Mouse (Mus musculus) ES-E14 (cell line): ENCODE measurements around the gene Fosb. TPM values are rescaled to one million over a fixed set of nuclear protein-coding genes. Genes with fewer than 3 reads are reported as not detected.

Experiments
- DNase-seq: peaks from one replicate; pipeline ENCODE4 v3.0.0-alpha.2; 2013; ENCODE audit warnings: low read depth, low spot score
- H3K27ac ChIP-seq: 2 replicates; pipeline ENCODE4 v1.5.1; 2012; ENCODE audit warnings: low read depth, mild to moderate bottlenecking, low read length, moderate library complexity, mixed read lengths; ENCODE audit not compliant: poor library complexity, insufficient read depth, severe bottlenecking
- H3K36me3 ChIP-seq: 2 replicates; pipeline ENCODE4 v1.6.1; 2012; ENCODE audit warnings: mild to moderate bottlenecking, low read length, moderate library complexity, mixed read lengths; ENCODE audit not compliant: control insufficient read depth, poor library complexity, insufficient read depth, severe bottlenecking
- H3K4me1 ChIP-seq, 2 experiments: fragments of 150-350 bp in 1 of 2; sonication (generic) in 1 of 2; 2 replicates each; pipeline ENCODE4 v1.6.1; 2012; ENCODE audit warnings: low read length in 2 of 2, mild to moderate bottlenecking in 1 of 2, mixed read lengths in 1 of 2; ENCODE audit not compliant: control insufficient read depth in 2 of 2, insufficient read depth in 2 of 2, poor library complexity in 1 of 2
- H3K4me3 ChIP-seq, 2 experiments: fragments of 150-350 bp in 1 of 2; sonication (generic) in 1 of 2; 2 replicates each; pipeline ENCODE4 v1.5.1; 2012; ENCODE audit warnings: low read length in 2 of 2, low read depth in 1 of 2, mild to moderate bottlenecking in 1 of 2, mixed read lengths in 1 of 2; ENCODE audit not compliant: insufficient read depth in 1 of 2, poor library complexity in 1 of 2, severe bottlenecking in 1 of 2
- H3K9ac ChIP-seq: 2 replicates; pipeline ENCODE4 v1.6.1; 2012; ENCODE audit warnings: low read depth, mild to moderate bottlenecking, low read length, mixed read lengths; ENCODE audit not compliant: poor library complexity, insufficient read depth, severe bottlenecking
- H3K9me3 ChIP-seq: fragments of 150-350 bp; sonication (generic); 2 replicates; pipeline ENCODE4 v1.6.1; 2012; ENCODE audit warnings: low read depth, mild to moderate bottlenecking, low read length; ENCODE audit not compliant: control insufficient read depth, insufficient read depth
- CHD2 ChIP-seq: IDR thresholded peaks from 2 replicates; pipeline ENCODE4 v1.6.1; 2014; ENCODE audit warnings: mild to moderate bottlenecking, low read depth, low read length, inconsistent platforms
- HCFC1 ChIP-seq: IDR thresholded peaks from 2 replicates; pipeline ENCODE4 v1.6.1; 2012; ENCODE audit warnings: low read length, inconsistent platforms, borderline replicate concordance; ENCODE audit not compliant: insufficient read depth
- MAFK ChIP-seq: IDR thresholded peaks from 2 replicates; pipeline ENCODE4 v1.6.1; 2014; ENCODE audit warnings: mild to moderate bottlenecking, low read depth, low read length, inconsistent platforms; ENCODE audit not compliant: insufficient read depth
- ZC3H11A ChIP-seq: IDR thresholded peaks from 2 replicates; pipeline ENCODE4 v1.6.1; 2012; ENCODE audit warnings: low read depth, mild to moderate bottlenecking, inconsistent platforms, low read length, borderline replicate concordance
- ZNF384 ChIP-seq: IDR thresholded peaks from 2 replicates; pipeline ENCODE4 v1.6.1; 2012; ENCODE audit warnings: low read depth, low read length, inconsistent platforms
- in situ Hi-C, 2 experiments: fragments of 600-800 bp; cut with MboI; formaldehyde crosslinking; loops; one replicate each; pipeline ENCODE4 v1.15.1; 2025; ENCODE audit warnings: low sequenced_read_pairs in 2 of 2, inconsistent platforms in 1 of 2; ENCODE audit not compliant: unreplicated experiment in 2 of 2
- total RNA-seq: library from RNA; depleted of rRNA; stranded (reverse); fragments of 300-350 nt; gene quantifications from 2 replicates; pipeline ENCODE4 v1.2.3, GENCODE M21; 2012

Gene Fosb
- total RNA-seq, 1 experiment, result 5.8 TPM

DNA sequence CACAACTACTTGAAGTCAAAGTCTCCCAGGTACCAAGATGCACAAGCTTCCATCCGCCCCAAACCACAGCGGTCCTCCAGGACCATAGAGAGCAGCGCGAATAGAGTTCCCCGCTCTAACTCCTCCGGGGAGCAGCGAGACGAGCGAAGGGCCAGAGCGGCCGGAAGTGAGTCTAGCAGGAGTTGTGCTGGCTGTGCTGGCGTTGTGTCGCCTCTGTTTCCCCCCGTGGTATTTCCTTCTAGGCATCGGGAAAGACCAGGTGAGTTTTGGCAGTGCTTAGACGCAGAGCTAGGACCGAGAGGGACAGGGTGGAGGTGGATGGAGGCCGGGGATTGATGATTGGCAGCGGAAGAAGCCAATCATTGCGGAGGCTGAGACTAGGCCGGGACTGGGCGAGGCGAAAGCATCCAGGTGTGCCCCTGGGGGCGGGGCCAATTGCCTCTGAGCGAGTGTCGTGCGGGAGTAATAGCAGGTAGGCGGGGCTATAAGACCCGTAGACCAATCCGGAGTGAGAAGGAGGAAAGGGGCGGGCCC lies 35.2 kb upstream of the Fosb start:
- Histone ChIP-seq H3K27ac (peak overlapping the region; percentile 85), H3K4me1 (peaks cover 4 to 30% of the 10 kb centered on the region in 2 experiments; a peak in 3 of 4 replicates), H3K4me3 (peak overlapping the region; percentile 84 to 99), H3K36me3 (peaks cover 6% of the 10 kb centered on the region; the same call in 1 of the 2 replicates), H3K9me3 (no peaks in the 10 kb centered on the region), H3K9ac (peak overlapping the region; percentile 88)
- in situ Hi-C loops, result no loop called here
- DNase-seq, result peak; percentile 100
- TF ChIP-seq HCFC1 (peak; percentile 79), CHD2 (no peak)

DNA sequence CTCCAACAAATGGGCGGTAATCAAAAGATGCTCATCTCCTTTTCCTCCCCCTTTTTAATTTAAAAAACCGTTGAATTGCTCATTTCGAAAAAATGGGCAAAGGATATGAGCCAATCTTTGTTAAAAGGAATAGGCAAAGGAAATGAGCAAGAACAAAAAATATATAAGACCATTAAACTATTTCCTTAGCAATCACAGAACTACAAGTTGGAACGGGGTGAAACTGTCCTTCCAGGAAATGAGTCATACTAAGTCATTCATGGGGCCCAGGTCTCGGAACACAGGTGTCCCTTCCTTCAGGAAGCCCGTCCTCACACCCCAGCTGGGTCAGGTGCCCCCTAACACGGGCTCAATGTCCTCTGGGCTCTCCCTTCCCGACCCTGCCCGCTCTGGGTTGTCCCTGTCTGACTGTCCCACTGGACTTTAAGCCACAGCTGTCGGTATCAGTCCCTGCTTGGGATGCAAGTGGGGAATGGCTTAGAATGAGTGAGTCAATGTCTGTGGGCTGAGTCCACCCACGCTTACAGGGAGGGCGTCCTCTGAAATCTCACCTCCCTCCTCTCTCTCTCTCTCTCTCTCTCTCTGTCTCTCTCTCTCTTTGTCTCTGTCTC lies 34.5 kb upstream of the Fosb start, which contains the start of gene Ercc1:
TSS of gene Ercc1 (plus strand) at position 542 of the 611 bp plus-strand sequence.
- peak within 1 kb of the TSS; percentile 88 for H3K9ac ChIP-seq
- no peak for DNase-seq
- peak within 1 kb of the TSS; percentile 84 to 99 for H3K4me3 ChIP-seq
- 0 out of 2 replicates have a peak, but pooled peaks cover 4% of the 10 kb centered on the region for H3K36me3 ChIP-seq
- no peaks in the 10 kb centered on the region for H3K9me3 ChIP-seq
- H3K27ac ChIP-seq, result peak within 1 kb of the TSS; percentile 85
- in situ Hi-C loops, result no loop called here
- TF ChIP-seq CHD2 (no peak), ZC3H11A (no peak), ZNF384 (no peak), HCFC1 (no peak), MAFK (no peak)
- H3K4me1 ChIP-seq, result peaks cover 4 to 25% of the 10 kb centered on the region in 2 experiments; a peak in 3 of 4 replicates

DNA sequence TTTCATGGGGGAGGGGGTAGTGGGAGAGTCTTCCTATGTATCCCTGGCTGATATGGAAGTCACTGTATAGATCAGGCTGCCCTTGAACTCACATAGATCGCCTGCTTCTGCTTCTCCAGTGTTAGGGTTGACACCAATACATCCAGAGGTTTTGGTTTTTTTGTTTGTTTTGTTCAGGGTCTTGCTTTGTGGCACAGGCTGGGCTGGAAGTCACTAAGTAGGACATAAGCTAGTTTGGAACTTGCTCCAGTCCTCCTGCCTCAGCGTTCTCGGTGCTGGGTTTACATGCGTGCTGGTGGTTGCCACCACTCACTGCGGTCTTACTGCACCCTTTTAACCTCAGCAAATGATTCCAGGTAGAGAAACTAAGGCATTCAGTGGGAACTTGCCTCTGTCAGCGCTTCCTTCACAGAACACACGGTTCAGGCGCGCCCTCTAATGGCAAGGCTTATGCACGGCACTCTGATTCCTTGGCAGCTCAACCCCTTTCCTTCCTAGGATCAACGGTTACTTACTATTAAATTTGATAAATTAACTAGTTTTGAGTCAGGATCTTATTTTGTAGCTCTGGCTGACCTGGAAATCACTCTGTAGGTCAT lies 33.5 kb upstream of the Fosb start:
- Histone ChIP-seq H3K4me1 (peaks cover 4 to 21% of the 10 kb centered on the region in 2 experiments; a peak in 3 of 4 replicates), H3K4me3 (no peak overlapping the region), H3K36me3 (0 out of 2 replicates have a peak, but pooled peaks cover 2% of the 10 kb centered on the region), H3K9ac (no peak overlapping the region), H3K9me3 (no peaks in the 10 kb centered on the region), H3K27ac (no peak overlapping the region)
- DNase-seq, result peak; percentile 87
- in situ Hi-C loops, result no loop called here
- TF ChIP-seq ZNF384 (peak; percentile 61), MAFK (0 out of 2 replicates have a peak, but pooled peaks have one; percentile 29), CHD2 (no peak), ZC3H11A (peak; percentile 44; the same call in 1 of the 2 replicates), HCFC1 (no peak)

DNA sequence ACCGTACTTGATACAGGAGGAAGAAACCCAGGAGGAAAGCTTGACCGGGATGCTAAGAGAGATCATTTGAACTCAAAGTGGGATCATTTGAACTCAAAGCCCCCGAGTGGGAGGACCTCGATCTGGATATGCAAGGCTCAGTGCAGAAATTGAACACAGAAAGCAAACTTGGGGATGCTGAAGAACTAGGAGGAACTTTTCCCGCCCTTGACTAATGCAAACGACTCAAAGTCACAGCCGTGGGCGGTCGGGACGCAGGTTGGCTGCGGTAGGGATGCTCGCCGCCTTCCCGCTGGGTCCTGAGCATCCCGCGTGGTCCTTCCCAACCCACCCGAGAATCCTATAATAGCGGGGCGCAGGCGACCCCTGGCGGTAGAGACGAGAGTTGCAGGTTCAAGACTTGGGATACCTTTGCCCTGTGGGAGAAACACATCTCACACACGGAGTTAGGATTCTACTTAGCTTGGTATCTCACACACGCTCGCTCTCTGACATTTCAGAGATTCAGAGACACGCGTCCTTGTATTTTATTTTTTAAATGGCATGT lies 32.7 kb upstream of the Fosb start:
- H3K27ac ChIP-seq, result no peak overlapping the region

More for the DNA sequence above, 32.7 kb upstream of the Fosb start:
- Histone ChIP-seq H3K4me3 (peak overlapping the region; percentile 49 to 61; a peak in 3 of 4 replicates), H3K4me1 (peaks cover 4 to 19% of the 10 kb centered on the region in 2 experiments; a peak in 3 of 4 replicates), H3K9me3 (no peaks in the 10 kb centered on the region), H3K36me3 (no peaks in the 10 kb centered on the region), H3K9ac (peak overlapping the region; percentile 64; the same call in 1 of the 2 replicates)
- TF ChIP-seq ZC3H11A (no peak), ZNF384 (no peak), CHD2 (no peak), HCFC1 (no peak), MAFK (no peak)
- DNase-seq, result no peak
- in situ Hi-C loops, result no loop called here
